Mouse (Mus musculus) limb, embryonic 15.5 days (tissue): ENCODE data around the gene Pgbd5. TPM values are rescaled to one million over a fixed set of nuclear protein-coding genes. Genes with fewer than 3 reads are reported as not detected.

Experiments used
- ATAC-seq: fragments of 200-750 bp; cut with Nextera tagmentation; 2 replicates; pipeline ENCODE4 v1.8.0; 2017; ENCODE audit warnings: low read depth, moderate TSS enrichment; ENCODE audit not compliant: insufficient number of reproducible peaks, low FRiP score, low TSS enrichment
- H3K27ac ChIP-seq: fragments of 300-500 bp; sonication (generic); 2 replicates; pipeline ENCODE4 v1.5.1; 2015; ENCODE audit warnings: moderate library complexity, mild to moderate bottlenecking, inconsistent platforms
- H3K27me3 ChIP-seq: fragments of 300-500 bp; sonication (generic); 2 replicates; pipeline ENCODE4 v1.6.1; 2015; ENCODE audit warnings: inconsistent platforms
- H3K36me3 ChIP-seq: fragments of 300-500 bp; sonication (generic); 2 replicates; pipeline ENCODE4 v1.6.1; 2015; ENCODE audit warnings: inconsistent platforms
- H3K4me1 ChIP-seq: fragments of 300-500 bp; sonication (generic); 2 replicates; pipeline ENCODE4 v1.6.1; 2015; ENCODE audit warnings: inconsistent platforms
- H3K4me2 ChIP-seq: fragments of 300-500 bp; sonication (generic); 2 replicates; pipeline ENCODE4 v1.6.1; 2015; ENCODE audit warnings: mild to moderate bottlenecking, inconsistent platforms
- H3K4me3 ChIP-seq: fragments of 300-500 bp; sonication (generic); 2 replicates; pipeline ENCODE4 v1.5.1; 2015; ENCODE audit warnings: mild to moderate bottlenecking, inconsistent platforms
- H3K9ac ChIP-seq: fragments of 300-500 bp; sonication (generic); 2 replicates; pipeline ENCODE4 v1.6.1; 2015; ENCODE audit warnings: inconsistent platforms
- H3K9me3 ChIP-seq: fragments of 300-500 bp; sonication (generic); 2 replicates; pipeline ENCODE4 v1.6.1; 2016; ENCODE audit warnings: inconsistent platforms
- WGBS: fragments of 180-500 bp; shearing (Covaris S2); methylation state at CpG from one replicate; pipeline ENCODE4 v1.1.7; 2015; 5-methylcytosine and 5-hydroxymethylcytosine counted together
- polyA plus RNA-seq: library from polyadenylated mRNA; unstranded; fragments of >200 nt; fragmentation: Nextera tagmentation; extraction: Ambion mirVana; gene quantifications from 2 replicates; pipeline ENCODE4 v1.2.1, GENCODE M21; 2015

Pgbd5 gene
- 2.2 and 2.3 TPM in 2 replicates for polyA plus RNA-seq

DNA sequence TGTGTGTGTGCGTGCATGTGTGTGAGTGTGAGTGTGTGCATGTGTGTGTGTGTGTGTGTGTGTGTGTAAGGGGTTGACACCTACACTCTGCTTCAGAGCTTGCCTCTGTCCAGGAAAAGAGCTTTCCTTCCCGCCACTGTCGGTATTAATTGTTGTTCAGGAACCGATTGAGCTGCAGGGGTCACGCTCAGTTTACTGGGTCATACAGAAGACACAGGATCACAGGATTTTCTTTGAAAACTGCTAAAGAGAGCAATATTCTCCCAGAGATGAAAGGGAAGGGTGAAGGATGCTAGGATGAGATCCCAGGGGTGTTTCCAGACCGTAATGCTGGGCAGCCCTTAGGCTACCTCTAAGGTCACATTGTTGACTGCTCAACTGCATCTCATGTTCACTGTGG, at the start of gene Pgbd5:
Gene Pgbd5, minus strand, starts transcription at position 101 of the 400 bp plus-strand sequence.
- no peak within 1 kb of the TSS for H3K27ac ChIP-seq
- H3K4me2 ChIP-seq, result no peak within 1 kb of the TSS
- ATAC-seq, result no peak
- no peaks in the 10 kb centered on the region for H3K36me3 ChIP-seq
- no peak within 1 kb of the TSS for H3K4me3 ChIP-seq
- H3K9ac ChIP-seq, result no peak within 1 kb of the TSS
- 70% methylated on average over 6 of the region's 6 CpGs for WGBS
- H3K27me3 ChIP-seq, result no peaks in the 10 kb centered on the region
- H3K9me3 ChIP-seq, result no peaks in the 10 kb centered on the region
- no peaks in the 10 kb centered on the region for H3K4me1 ChIP-seq

DNA sequence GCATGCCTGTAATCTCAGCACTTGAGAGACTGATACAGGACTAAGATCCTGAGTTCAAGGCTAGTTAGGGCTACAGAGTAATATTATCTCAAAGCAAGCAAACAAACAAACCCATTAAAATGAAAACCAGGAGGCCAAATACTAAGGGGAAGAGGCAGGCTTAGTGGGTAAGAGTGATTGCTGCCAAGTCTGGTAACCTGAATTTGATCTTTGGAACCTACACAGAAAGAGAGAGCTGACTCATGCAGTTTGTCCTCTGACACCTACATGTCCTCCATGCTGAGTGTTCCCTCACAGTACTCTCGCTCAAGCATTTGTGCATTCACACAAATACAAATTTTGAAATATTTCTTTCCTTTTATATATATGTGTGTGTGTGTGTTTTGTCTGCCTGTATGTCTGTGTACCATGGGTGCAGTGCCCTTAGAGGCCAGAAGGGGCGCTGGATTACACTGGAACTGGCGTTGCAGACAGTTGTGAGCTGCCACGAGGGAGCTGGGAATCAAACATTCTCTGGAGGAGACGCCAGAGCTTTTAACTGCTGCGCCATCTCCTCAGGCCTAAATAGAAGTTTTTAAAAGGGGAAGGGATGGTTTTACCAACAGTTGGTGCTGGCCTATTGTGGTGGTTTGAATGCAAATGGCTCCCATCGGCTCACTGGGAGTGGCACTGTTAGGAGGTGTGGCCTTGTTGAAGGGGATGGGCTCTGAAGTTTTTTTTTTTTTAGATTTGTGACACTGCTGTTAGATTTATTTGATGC, 44.1 kb upstream of the Pgbd5 start:
- ATAC-seq, result no peak
- no peaks in the 10 kb centered on the region for H3K36me3 ChIP-seq
- H3K9me3 ChIP-seq, result no peaks in the 10 kb centered on the region
- no peak overlapping the region for H3K9ac ChIP-seq
- no peak overlapping the region for H3K4me2 ChIP-seq
- no peaks in the 10 kb centered on the region for H3K27me3 ChIP-seq
- no peaks in the 10 kb centered on the region for H3K4me1 ChIP-seq
- WGBS, result 74% methylated on average over 7 of the region's 7 CpGs
- H3K27ac ChIP-seq, result no peak overlapping the region
- H3K4me3 ChIP-seq, result no peak overlapping the region

GRCm38 (mm10) chr8:124482790-124483189, 43.3 kb upstream of the Pgbd5 start:
- Histone ChIP-seq H3K4me1 (no peaks in the 10 kb centered on the region), H3K4me3 (no peak overlapping the region), H3K4me2 (no peak overlapping the region), H3K27ac (no peak overlapping the region), H3K27me3 (no peaks in the 10 kb centered on the region), H3K9me3 (no peaks in the 10 kb centered on the region), H3K36me3 (no peaks in the 10 kb centered on the region), H3K9ac (no peak overlapping the region)
- WGBS, result 87% methylated on average over 2 of the region's 2 CpGs
- no peak for ATAC-seq

DNA sequence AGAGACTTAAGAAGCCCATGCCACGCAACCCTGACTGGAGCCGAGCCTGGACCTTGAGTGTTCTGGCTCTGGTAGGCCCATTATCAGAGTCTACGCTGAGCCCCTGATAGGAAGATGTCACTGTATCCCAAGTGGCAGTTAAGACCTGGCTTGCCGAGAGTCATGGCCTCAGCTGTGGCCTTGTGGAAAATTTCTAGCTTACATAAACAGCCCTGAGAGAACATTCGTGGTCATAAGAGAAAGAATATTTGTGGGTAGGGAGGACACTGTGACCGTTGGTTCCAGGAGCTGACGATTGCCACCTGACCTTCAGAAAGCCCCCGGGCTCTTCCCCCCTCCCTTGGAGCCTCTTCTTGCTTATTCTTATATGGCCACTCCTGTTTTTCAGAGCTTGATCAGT, 40.9 kb upstream of the Pgbd5 start:
- ATAC-seq, result no peak
- H3K4me2 ChIP-seq, result no peak overlapping the region
- no peaks in the 10 kb centered on the region for H3K4me1 ChIP-seq
- no peak overlapping the region for H3K4me3 ChIP-seq
- H3K36me3 ChIP-seq, result no peaks in the 10 kb centered on the region
- WGBS, result 88% methylated on average over 8 of the region's 8 CpGs
- no peaks in the 10 kb centered on the region for H3K27me3 ChIP-seq
- no peaks in the 10 kb centered on the region for H3K9me3 ChIP-seq
- H3K27ac ChIP-seq, result no peak overlapping the region
- no peak overlapping the region for H3K9ac ChIP-seq

GRCm38 (mm10) chr8:124479251-124479650, 39.8 kb upstream of the Pgbd5 start:
- H3K4me1 ChIP-seq, result no peaks in the 10 kb centered on the region
- H3K4me2 ChIP-seq, result no peak overlapping the region
- WGBS, result 73% methylated on average over 3 of the region's 3 CpGs
- ATAC-seq, result no peak
- H3K9ac ChIP-seq, result no peak overlapping the region
- H3K4me3 ChIP-seq, result no peak overlapping the region
- H3K36me3 ChIP-seq, result no peaks in the 10 kb centered on the region
- no peaks in the 10 kb centered on the region for H3K27me3 ChIP-seq
- H3K27ac ChIP-seq, result no peak overlapping the region
- H3K9me3 ChIP-seq, result no peaks in the 10 kb centered on the region

GRCm38 (mm10) chr8:124476701-124477100, 37.2 kb upstream of the Pgbd5 start:
- WGBS, result 67% methylated on average over 9 of the region's 9 CpGs

GRCm38 (mm10) chr8:124475690-124476089, 36.2 kb upstream of the Pgbd5 start:
- no peak overlapping the region for H3K4me3 ChIP-seq
- no peak for ATAC-seq
- no peak overlapping the region for H3K27ac ChIP-seq
- no peak overlapping the region for H3K4me2 ChIP-seq
- 69% methylated on average over 5 of the region's 5 CpGs for whole genome bisulfite sequencing
- H3K36me3 ChIP-seq, result no peaks in the 10 kb centered on the region
- no peaks in the 10 kb centered on the region for H3K9me3 ChIP-seq
- no peaks in the 10 kb centered on the region for H3K27me3 ChIP-seq
- no peaks in the 10 kb centered on the region for H3K4me1 ChIP-seq
- H3K9ac ChIP-seq, result no peak overlapping the region

More at GRCm38 (mm10) chr8:124476701-124477100, 37.2 kb upstream of the Pgbd5 start:
- Histone ChIP-seq H3K27ac (no peak overlapping the region), H3K9ac (no peak overlapping the region), H3K4me1 (no peaks in the 10 kb centered on the region), H3K36me3 (no peaks in the 10 kb centered on the region), H3K4me3 (no peak overlapping the region), H3K27me3 (no peaks in the 10 kb centered on the region), H3K9me3 (no peaks in the 10 kb centered on the region), H3K4me2 (no peak overlapping the region)
- no peak for ATAC-seq

DNA sequence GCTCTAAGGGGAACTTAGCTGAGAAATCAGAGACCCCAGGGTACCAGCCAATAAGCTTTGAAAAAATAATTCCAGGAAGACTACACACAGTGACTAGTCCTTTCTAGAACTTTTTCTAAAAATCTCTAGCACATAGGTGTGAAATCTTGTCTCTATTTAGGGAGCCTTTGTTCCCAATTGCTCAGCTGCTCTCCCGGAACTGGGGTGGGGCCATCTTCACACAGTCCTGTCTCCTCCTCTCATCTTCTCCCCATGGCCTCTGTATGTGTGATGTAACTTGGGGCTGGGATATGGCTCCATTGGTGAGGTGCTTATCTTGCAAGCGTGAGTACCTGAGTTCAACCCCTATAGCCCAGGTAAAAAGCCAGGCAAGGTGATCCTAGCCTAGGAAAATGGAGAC, 25.2 kb upstream of the Pgbd5 start:
- peaks cover under 1% of the 10 kb centered on the region; the same call in 1 of the 2 replicates for H3K27me3 ChIP-seq
- H3K4me3 ChIP-seq, result no peak overlapping the region
- no peak overlapping the region for H3K27ac ChIP-seq
- H3K36me3 ChIP-seq, result no peaks in the 10 kb centered on the region
- no peak overlapping the region for H3K9ac ChIP-seq
- no peaks in the 10 kb centered on the region for H3K4me1 ChIP-seq
- no peak overlapping the region for H3K4me2 ChIP-seq
- 64% methylated on average over 2 of the region's 2 CpGs for WGBS
- ATAC-seq, result no peak
- H3K9me3 ChIP-seq, result no peaks in the 10 kb centered on the region

DNA sequence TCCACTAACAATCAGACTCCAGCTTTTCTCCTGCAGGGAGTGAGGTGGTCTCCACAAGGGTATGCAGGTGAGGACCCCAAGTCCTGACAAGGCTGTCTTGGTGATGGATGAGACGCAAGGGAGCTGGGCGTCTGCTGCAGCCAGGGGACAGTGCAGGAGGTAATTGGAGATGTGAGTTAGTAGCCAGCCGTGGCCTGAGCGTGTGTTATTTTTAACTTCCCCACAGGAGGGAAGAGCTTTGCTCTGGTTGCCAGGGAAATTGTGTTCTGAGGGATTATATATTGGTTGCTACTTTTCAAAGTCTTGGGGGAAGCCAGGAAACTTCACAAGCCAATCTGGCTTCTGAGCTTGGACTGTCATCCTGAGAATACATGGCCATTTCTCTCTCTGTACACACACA, 23.7 kb upstream of the Pgbd5 start:
- Histone ChIP-seq H3K4me3 (no peak overlapping the region), H3K27me3 (peaks cover 3% of the 10 kb centered on the region), H3K9me3 (no peaks in the 10 kb centered on the region), H3K36me3 (no peaks in the 10 kb centered on the region), H3K27ac (no peak overlapping the region), H3K4me1 (no peaks in the 10 kb centered on the region), H3K9ac (no peak overlapping the region), H3K4me2 (no peak overlapping the region)
- WGBS, result 29% methylated on average over 4 of the region's 4 CpGs
- no peak for ATAC-seq

GRCm38 (mm10) chr8:124462192-124462591, 22.7 kb upstream of the Pgbd5 start:
- H3K9ac ChIP-seq, result no peak overlapping the region
- peaks cover 3% of the 10 kb centered on the region for H3K27me3 ChIP-seq
- no peak overlapping the region for H3K4me3 ChIP-seq
- H3K4me1 ChIP-seq, result no peaks in the 10 kb centered on the region
- no peak for ATAC-seq
- no peak overlapping the region for H3K27ac ChIP-seq
- WGBS, result 87% methylated on average over 9 of the region's 9 CpGs
- no peaks in the 10 kb centered on the region for H3K36me3 ChIP-seq
- H3K9me3 ChIP-seq, result no peaks in the 10 kb centered on the region
- no peak overlapping the region for H3K4me2 ChIP-seq

DNA sequence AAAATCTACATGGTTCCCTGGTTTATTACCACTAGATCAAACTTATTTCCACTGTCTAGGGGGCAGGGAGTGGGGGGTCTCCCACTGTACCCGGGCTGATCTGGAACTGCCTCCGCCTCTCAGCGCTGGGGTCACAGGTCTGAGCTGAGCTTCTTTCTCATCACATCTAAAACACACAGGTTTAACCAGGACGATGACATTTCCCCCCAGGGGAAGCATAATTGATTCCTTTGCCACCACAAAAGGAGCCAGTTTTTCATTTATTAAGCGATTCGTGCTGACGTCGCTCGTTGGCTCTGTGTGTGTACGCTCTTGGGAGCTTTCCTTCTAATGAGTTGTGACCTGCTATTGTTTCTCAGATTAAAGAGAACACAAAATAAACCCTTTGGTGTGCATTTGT, 21.6 kb upstream of the Pgbd5 start:
- no peak overlapping the region for H3K4me3 ChIP-seq
- 41% methylated on average over 10 of the region's 10 CpGs for WGBS
- no peaks in the 10 kb centered on the region for H3K9me3 ChIP-seq
- H3K9ac ChIP-seq, result no peak overlapping the region; the same call in 1 of the 2 replicates
- H3K27ac ChIP-seq, result no peak overlapping the region
- ATAC-seq, result no peak
- no peaks in the 10 kb centered on the region for H3K36me3 ChIP-seq
- no peaks in the 10 kb centered on the region for H3K4me1 ChIP-seq
- H3K27me3 ChIP-seq, result peaks cover 3% of the 10 kb centered on the region
- H3K4me2 ChIP-seq, result no peak overlapping the region

- WGBS, result 51% methylated on average over 4 of the region's 4 CpGs
- no peak for ATAC-seq
These were observed 21.2 kb upstream of the Pgbd5 start for GRCm38 (mm10) chr8:124460660-124461059.

More at GRCm38 (mm10) chr8:124460660-124461059, 21.2 kb upstream of the Pgbd5 start:
- H3K4me2 ChIP-seq, result no peak overlapping the region
- no peaks in the 10 kb centered on the region for H3K9me3 ChIP-seq
- no peaks in the 10 kb centered on the region for H3K4me1 ChIP-seq
- H3K4me3 ChIP-seq, result no peak overlapping the region
- H3K9ac ChIP-seq, result no peak overlapping the region
- no peak overlapping the region for H3K27ac ChIP-seq
- H3K27me3 ChIP-seq, result peaks cover 3% of the 10 kb centered on the region
- H3K36me3 ChIP-seq, result no peaks in the 10 kb centered on the region
